Mouse (Mus musculus): ENCODE results near the gene Ccin.
A peak's percentile ranks its signal among the peaks of the same experiment; 100 is the strongest.

Gene Ccin

DNA sequence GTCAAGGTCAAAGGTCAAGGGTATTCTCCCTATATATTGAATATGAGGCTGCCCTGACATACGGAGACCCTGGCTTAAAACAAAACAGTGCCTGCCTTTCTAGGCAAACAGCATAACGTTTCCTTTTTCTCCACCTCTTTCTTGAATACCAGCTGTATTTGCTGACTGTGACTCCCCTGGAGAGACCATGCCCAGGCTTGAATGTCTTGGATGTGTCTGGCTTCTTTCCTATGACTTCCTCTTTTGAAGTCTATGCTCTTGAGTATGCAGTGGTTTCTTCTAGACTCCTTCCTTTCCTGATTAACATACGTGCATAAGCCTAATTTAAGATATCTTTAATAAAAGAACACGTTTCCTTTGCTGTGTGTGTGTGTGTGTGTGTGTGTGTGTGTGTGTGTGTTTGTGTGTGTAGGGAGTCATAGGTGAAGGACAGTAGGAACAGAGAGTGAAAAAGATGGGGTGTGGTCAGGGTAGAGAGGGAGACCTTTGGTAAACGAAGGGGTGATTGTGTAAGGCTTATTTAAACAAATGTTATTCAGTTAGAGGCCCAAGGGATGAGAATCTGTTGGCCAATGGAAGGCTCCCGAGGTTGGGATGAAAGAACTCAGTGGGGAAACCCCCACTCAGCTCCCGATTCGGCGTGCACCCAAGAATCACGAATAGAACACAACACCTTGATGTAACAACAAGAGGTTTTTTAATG is 8.2 kb upstream of the Ccin start:
- no peak for DNase-seq

DNA sequence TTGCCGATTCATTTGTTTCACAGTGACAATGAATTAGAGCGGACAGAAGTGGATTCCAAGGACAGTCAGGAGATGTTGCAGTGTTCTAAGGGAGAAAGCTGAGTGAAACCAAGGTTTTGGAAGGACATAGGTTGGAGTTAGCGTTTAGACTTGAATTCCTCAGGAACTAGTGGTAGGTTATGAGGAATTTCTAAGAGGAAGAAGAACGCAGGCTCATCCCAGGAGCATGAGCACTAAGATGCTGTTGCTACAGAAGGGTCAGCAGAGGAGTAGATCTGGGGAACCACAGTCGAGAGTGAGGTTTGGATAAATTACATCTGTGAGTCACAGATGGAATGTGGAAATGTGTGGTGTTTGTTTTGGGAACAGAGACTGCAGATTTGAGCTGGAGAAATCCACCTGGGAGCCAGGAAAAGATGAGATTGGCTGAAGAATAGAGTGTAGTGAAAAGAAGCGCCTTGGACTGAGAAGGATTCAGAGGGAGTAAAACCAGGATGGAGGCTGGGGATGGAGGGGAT is 7.0 kb upstream of the Ccin start:
- DNase-seq, result no peak

DNA sequence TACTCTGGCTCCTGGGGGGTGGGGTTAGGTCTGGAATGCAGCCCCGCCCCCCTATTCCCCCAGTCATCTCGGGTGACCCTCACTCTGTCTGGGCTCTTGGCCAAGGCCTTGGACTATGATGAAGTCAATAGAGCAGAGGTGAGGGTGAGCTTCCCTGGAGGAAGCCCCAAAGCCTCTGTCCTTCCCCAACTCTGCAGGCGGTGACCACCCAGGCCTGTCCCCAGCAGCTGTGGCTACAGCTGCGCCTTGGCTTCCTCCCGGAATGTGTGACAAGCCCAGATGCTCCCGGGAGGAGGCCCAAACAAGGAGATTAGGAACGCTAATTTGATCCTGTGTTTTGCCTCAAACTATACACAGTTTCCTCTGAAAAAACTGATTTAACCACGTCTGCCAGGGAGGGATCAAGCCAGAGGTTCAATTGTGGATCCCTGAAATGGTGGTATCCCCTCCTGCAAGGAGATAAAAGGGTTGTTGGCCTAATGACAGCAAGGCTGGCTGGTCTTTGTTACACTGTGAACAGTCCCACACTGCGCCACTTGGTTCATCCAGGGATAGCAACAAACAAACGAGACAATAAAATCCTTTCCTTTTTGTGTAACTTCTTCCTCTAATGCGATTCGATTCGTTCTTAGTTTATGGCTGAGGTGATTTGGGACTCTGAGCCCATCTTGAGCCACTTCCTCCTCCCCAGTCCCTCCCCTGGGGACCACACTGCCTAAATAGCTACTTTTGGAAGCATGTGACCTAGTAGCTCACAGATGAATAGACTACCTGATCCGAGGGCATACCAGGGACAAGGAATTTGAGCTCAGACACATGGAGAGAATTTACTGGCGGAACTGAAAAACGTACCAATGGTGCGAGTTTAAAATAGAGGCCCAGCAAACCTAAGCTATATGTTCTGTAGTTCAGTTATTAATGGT is 4.5 kb upstream of the Ccin start:
- peak; percentile 78 to 86 for DNase-seq

DNA sequence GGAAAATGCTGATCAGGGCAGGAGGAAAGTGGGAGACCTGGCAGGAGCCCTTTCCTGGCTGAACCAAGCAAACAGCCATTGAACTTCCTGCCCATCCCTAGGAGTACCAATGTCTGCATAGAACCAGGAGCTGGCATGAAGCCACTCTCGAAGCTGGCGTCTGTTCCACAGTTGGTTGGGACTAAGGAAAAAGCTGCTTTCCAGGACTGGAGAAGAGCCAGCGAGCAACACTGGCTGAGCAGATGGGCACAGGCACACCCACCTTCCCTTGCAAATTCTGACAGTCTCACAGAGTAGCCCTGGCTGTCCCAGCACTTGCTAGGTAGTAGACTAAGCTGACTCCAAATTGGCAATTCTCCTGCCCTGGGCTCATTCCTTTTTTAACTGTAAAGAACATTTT is 3.5 kb upstream of the Ccin start:
- DNase-seq, result peak; percentile 44 to 54

DNA sequence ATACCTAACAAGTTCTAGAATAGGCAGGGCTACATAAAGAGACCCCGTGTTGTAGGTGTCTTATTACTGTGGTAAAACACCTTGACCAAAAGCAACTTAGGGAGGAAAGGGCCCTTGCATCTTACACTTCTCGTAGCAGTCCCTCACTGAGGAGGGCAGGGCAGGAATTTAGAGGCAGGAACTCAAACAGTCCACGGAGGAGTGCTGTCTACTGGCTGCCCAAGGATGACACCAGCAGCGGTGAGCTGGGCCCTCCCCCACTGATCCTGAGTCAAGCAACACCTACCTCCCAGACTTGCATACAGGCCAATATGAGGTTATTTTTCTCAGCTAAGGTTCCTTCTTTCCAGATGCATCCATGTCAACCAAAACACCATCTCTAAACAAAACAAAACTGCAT is 3.0 kb upstream of the Ccin start:
- no peak for DNase-seq

DNA sequence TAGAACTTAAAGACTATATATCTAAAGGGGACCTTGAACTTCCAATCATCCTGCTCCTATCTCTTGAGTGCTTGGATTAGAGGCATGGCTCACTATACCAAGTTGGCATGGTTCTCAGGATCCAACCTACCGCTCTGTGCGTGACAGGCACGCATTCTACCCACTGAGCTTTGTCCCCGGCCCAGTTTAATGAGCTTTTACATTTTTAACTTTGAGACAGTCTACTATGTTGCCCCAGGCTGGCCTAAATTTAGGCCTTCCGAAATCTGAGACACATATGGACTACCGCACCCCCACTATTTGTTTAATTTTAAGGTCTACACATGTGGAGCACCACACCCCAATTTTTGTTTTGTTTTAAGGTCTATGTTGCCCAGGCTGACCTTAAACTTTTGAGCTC is 2.4 kb upstream of the Ccin start:
- no peak for DNase-seq

DNA sequence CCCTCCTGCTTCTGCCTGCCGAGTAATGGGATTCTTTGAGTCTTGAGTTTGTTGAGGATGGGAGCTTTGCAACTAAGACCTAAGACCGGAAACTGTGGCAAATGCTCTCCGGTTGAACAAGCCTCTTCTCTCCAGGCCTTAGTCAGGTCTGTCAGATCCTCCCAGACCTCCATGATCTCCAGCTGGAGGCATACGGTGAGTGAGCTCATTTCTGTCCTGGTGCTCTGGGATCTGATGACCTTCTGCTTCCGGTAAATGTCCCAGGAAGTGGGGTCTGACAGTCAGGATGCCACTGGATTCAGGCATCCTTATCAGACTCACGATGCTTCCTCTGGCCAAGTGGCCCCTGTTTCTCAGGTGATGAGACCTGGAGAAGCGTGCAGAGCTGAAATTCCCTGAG is 2.0 kb upstream of the Ccin start:
- DNase-seq, result no peak

DNA sequence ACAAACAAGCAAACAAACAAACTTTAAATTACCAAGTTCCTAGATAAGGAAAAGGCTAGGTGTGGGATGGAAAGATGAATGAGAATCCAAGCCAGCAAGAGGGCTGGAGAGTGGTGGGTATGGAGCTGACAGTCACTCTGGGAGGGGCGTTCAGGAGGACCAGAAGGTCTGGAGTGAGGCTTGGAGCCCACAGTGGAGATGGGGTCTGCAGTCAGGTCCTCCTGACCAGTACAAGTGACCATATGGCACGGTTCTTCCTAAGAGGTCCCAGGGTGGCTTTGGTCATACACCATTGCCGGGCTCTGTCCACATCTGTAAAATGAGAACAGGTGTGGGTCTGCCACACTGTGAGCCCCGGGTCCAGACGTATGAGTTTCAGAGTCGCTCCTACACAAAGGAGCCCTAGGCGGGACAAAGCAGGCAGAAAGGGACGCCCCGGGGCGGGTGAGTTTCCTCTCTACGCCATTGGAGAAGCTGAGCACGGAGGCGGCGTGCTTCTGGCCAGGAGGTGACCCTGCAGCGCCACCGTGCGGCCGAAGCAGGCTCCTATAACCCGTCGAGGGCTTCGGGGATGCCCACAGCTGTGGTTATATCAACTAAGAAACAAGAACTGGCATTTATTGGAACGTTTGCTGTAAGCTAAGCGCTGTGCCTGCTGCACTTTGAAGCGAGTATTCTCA is 1.1 kb upstream of the Ccin start:
- DNase-seq, result peak; percentile 98

DNA sequence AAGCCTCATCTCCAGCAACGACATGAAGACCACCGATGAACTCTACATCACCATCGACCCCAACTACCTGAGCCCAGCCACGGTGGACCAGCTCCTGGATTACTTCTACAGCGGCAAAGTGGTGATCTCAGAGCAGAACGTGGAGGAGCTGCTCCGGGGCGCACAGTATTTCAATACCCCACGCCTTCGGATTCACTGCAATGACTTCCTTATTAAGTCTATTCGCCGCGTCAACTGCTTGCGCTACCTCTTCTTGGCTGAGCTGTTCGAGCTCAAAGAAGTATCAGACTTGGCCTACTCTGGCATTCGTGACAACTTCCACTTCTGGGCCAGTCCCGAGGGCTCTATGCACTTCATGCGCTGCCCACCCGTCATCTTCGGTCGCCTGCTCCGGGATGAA is 473 bp downstream of the Ccin start:
- DNase-seq, result no peak

DNA sequence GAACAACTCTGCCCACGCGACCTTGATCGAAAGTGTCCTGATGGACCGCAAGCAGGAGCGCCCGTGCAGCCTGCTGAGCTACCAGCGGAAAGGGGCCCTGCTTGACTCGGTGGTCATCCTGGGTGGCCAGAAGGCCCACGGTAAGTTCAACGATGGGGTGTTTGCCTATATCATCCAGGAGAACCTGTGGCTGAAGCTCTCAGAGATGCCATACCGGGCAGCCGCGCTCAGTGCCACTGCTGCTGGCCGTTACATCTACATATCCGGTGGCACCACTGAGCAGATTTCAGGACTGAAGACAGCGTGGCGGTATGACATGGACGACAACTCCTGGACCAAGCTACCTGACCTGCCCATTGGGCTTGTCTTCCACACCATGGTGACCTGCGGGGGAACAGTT is 1.0 kb downstream of the Ccin start:
- DNase-seq, result no peak

DNA sequence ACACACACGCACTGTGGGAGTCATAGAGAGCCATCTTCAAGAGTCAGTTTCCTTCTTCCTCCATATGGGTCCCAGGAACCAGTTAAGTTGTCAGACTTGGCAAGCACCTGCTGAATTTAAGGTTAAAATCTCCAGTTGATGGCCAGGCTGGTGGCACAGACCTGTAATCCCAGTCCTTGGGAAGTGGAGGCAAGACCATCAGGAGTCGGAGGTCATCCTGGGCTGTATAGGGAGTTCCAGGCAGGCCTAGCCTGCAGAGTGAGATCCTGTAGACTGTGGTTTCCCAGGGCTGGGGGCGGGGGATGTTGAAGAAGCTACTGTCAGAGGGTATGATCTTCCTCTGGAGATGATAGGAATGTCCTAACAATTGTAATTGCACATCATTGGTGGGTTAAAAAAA is 5.7 kb downstream of the Ccin start:
- DNase-seq, result no peak

DNA sequence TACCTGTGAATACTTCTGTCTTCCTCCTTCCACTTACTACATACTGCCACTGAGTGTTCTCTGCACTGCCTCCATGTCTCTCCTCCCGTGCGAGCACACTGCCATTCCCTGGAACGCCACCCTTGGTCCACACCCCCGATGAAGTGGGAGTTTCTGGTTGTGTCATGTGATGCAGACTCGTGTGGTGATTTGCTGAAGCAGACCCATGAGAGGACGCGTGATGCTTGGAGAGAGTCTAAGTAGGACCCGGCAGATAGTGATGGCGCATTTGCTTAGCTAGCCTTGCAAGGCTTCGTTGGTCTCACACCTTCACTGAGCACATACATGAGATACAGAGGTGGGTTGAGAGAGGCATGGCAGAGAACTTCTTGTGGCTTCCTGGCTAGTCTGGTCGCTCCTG is 9.8 kb downstream of the Ccin start:
- no peak for DNase-seq

DNA sequence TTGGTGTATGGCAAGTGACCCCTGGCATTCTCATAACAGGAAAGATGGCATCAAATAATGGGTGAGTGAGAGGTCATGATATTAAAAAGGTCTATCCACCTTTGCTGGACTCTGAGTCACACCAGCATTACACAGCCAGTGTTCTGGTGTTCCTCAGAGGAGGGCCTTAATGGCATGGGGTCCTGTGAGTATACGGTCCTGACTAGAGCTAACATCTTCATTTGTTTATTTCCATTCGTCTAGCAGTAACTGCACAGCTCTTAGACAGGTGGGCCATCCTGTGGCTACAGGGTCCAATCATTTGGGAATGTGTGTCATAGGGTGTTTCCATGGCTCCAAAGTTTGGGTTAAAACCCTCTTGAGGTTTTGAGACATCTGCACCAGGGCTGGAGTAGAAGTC is 11.1 kb downstream of the Ccin start:
- no peak for DNase-seq

DNA sequence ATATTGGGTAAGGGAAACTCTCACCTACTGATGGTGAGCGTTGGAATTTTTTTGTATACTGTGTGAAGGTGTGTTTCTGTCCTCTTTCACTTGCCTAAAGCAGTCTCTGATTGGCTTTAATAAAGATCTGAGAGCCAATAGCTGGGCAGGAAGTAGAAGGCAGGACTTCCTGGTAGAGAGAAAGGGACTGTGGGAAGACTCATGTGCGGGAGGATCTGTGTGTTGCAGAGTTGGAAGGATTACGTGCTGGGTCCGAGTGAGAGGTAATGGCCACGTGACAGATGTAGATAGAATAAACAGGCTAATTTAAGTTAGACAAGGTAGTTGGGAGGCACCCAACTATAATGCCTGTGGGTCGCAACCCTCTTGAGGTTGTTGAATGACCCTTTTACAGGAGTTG is 20.3 kb downstream of the Ccin start:
- no peak for DNase-seq

DNA sequence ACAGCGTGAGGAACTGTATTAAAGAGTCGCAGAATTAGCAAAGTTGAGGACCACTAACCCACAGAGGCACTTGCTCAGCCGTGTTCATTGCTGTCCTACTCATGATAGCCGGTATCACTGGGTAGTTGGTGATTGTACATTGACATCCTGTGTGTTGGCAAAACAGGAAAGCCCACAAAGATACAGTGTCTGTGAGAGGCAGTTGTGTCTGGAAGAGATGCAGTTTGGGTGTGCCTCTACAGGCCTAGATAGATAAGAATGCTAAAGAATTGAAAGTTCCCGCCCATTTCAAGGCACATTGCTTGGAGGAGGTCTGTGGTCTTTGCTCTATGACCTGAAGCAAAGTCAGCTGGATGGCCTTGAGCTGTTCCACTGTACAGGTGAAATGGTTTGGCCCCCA is 20.8 kb downstream of the Ccin start, which contains the start of gene Clta:
TSS of gene Clta (plus strand) at position 327 of the 400 bp plus-strand sequence.
- DNase-seq, result no peak

DNA sequence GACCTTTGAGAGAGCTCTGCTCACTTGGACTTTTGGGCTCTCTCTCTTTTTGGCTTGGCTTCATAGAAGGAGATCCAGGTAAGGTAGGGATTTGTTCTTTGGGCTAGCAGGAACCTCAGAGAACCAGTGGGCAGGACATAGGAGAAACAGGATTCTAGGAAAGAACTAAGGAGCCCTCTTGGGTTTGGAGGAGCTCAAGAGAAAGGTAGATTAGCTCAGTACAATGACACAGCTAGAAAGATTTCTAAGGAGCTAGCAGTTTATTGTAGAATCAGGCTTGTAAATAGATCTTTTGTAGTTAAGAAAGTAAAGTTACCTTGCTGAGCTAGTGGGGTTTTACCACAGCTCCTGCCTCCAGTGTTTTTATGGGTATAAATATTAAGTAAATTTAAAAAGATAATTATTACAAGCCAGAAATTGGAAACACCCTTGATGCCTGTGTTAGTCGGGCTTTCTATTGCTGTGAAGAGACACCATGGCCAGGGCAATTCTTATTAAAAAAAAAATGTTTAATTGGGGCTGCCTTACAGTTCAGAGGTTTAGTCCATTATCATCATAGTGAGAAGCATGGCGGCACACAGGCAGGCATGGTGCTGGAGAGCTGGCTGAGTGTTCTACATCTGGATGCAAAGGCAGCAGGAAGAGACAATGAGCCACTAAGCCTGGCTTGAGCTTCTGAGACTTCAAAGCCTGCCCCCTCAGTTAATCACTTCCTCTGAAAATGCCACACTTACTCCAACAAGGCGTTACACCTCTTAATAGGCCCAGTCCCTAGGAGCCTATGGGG is 21.5 kb downstream of the Ccin start:
- no peak for DNase-seq

DNA sequence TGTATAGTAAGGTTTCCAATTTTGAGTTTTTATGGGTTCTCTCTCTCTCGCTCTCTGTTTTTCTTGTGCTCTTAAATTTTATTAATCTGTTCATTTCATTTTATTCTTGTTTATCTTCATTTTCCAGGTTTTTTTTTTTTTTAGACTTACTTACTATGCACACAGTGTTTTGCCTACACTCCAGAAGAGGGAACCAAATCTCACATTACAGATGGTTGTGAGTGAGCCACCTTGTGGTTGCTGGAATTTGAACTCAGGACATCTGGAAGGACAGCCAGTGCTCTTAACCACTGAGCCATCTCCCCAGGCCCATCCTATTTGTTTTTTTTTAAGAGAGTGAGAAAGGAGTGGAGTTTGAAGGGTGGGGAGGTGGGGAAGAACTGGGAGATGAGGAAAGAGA is 26.9 kb downstream of the Ccin start:
- no peak for DNase-seq

DNA sequence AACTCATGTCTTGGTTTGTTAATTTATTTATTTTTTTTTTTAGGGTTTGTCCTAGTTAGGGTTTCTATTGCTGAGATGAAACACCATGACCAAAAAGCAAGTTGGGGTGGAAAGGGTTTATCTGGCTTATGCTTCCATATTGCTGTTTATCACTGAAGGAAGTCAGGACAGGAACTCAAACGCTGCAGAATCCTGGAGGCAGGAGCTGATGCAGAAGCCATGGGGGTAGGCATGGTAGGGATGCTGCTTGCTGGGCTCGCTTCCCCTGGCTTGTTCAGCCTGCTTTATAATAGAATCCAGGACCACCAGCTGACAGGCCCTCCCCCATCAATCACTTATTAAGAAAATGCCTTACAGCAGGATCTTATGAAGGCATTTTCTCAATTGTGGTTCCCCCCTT is 27.6 kb downstream of the Ccin start:
- DNase-seq, result no peak

DNA sequence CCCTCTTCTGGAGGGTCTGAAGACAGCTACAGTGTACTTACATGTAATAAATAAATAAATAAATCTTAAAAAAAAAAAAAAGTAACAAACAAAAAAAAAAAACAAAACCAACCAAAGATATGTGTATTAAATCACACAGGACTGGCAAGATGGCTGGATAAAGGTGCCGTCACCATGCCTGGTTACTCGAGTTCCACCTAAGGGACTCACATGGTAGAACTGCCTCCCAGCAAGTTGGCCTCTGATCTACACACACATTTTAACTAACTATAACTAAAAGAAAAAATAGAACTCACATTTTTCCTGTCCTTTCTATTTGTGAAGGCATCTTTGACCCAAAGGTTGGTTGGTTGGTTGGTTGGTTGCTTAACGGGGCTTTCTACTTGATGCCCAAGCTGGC is 28.5 kb downstream of the Ccin start:
- no peak for DNase-seq

DNA sequence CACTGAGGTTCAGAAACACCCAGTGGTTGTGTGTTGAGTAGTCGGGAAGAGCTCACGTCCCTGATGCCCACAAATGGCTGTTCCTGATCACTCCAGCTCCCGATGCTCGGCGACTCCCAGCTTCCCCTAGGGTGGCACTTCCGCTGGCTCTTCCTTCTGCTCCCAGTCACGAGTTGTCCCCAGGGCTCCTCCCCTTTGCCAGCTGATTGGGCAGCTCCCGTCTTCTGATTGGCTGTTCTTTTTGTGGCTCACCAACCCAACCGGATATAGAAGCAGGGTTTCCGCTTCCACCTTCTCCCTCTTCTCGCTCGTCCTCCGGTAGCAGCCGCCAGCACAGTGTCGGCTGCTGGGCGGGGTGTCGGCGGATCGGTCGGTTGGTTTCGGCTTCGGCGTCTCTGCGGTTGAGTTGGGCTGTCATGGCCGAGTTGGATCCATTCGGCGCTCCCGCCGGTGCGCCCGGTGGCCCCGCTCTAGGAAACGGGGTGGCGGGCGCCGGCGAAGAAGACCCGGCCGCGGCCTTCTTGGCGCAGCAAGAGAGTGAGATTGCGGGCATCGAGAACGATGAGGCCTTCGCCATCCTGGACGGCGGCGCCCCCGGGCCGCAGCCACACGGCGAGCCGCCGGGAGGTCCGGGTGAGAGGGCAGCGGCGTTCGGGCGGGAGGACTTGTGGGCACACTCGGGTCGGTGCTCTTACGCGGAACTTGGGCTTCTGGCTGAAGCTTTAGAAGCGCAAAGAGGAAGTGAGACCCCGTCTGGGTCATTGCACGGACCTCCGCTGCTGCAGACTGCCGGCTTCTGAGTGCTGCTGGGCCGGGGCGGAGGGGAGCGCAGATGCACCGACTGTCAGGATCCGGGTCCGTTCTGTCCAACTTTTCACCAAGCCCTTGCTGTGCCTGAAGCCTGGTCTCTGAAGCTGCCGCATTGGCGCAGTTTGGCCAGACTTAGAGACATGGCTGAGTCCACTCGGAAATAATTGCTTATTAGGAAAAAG is 29.4 kb downstream of the Ccin start:
- DNase-seq, result peak; percentile 89 to 94

DNA sequence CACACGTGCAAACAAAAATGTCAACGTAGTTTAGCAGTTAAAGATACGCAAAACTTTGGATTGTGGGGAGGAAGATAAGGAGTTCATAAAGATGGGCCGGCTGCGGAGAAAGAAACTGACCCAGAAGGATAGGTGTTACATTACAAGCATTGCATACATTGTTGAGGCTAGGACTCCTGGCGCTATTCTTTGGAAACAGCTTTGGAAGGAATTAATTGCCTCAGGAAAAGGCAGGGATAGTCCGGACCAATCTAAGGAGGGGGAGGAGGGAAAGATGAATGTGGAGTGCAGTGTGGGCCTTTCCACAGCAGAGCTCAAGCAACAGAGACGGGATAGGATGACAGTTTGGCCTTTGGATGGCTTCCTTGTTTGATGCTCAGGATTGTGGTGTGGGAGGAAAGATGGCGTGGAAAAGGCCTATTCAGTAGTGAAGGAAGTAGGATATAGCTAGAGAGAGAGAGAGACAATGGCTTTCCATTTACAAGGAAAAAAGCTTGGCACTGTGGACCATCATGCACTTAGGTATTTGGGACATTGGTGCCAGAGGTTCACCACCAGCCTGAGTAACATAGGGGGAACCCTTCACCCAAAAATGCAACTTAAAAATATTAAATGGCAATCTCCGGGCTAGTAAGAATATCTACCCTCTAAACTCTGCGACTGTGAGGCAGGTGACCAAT is 30.2 kb downstream of the Ccin start:
- DNase-seq, result no peak

Measured in kidney, postnatal 4 days (tissue).